Mouse (Mus musculus) ES-Bruce4 (cell line): ENCODE data around the gene Galnt6. TPM values are rescaled to one million over a fixed set of nuclear protein-coding genes. Genes with fewer than 3 reads are reported as not detected.

Source experiments
- H3K27ac ChIP-seq: 2 replicates; pipeline ENCODE4 v1.5.1; 2012; ENCODE audit warnings: low read length, inconsistent platforms; ENCODE audit not compliant: insufficient read depth
- H3K27me3 ChIP-seq: 2 replicates; pipeline ENCODE4 v1.6.1; 2012; ENCODE audit warnings: mild to moderate bottlenecking, low read length, inconsistent platforms; ENCODE audit not compliant: control insufficient read depth, poor library complexity, insufficient read depth, severe bottlenecking
- H3K36me3 ChIP-seq: 2 replicates; pipeline ENCODE4 v1.6.1; 2012; ENCODE audit warnings: inconsistent platforms, mild to moderate bottlenecking, low read length, moderate library complexity; ENCODE audit not compliant: control insufficient read depth, poor library complexity, insufficient read depth, severe bottlenecking
- H3K4me1 ChIP-seq: one replicate; pipeline ENCODE4 v1.8.1; 2011; ENCODE audit warnings: low read length; ENCODE audit not compliant: control insufficient read depth, insufficient read depth
- H3K4me3 ChIP-seq: 2 replicates; pipeline ENCODE4 v1.5.1; 2011; ENCODE audit warnings: low read depth, mild to moderate bottlenecking, low read length
- H3K9ac ChIP-seq: 2 replicates; pipeline ENCODE4 v1.6.1; 2012; ENCODE audit warnings: low read depth, mild to moderate bottlenecking, inconsistent platforms; ENCODE audit not compliant: poor library complexity, severe bottlenecking
- H3K9me3 ChIP-seq: replicated peaks from 2 replicates; pipeline ENCODE4 v1.6.1; 2012; ENCODE audit warnings: mild to moderate bottlenecking, low read length, inconsistent platforms; ENCODE audit not compliant: control insufficient read depth, poor library complexity, insufficient read depth, severe bottlenecking
- CTCF ChIP-seq: IDR thresholded peaks from one replicate; pipeline ENCODE4 v1.8.1; 2011; ENCODE audit warnings: low read depth, low read length
- EP300 ChIP-seq: IDR thresholded peaks from 2 replicates; pipeline ENCODE4 v1.6.1; 2011; ENCODE audit warnings: low read depth, low read length; ENCODE audit not compliant: insufficient read depth
- POLR2A ChIP-seq: IDR thresholded peaks from one replicate; pipeline ENCODE4 v1.8.1; 2011; ENCODE audit warnings: low read length; ENCODE audit not compliant: insufficient read depth
- polyA plus RNA-seq: library from polyadenylated mRNA; stranded (reverse); fragments of >200 nt; gene quantifications from 2 replicates; pipeline ENCODE4 v1.2.4, GENCODE M21; 2011; ENCODE audit warnings: low read depth; ENCODE audit not compliant: missing spikeins, insufficient read depth, insufficient read length

The Galnt6 gene
- polyA plus RNA-seq, 1 experiment: 28.1 TPM

DNA sequence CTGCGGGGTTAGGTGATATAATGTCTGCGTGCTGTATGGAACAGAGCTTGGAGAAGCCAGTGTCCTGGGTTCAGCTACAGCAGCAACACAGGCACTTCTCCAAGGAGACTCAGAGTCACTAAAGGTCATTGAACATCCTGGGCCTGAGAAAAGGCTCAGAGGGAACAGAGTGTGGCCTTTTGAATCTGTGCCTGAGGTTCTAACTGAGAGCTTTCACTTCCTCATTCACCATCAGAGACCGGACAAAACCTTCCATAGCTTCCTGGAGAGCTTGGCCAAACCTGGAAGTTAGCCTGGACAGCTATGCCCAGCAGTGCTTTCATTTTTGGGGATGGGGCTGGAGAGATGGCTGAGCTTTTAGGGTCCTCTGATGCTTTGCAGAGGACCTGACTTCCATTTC, 8.5 kb upstream of the Galnt6 start:
- TF ChIP-seq EP300: no peak
- TF ChIP-seq CTCF: no peak
- no peak for TF ChIP-seq POLR2A

DNA sequence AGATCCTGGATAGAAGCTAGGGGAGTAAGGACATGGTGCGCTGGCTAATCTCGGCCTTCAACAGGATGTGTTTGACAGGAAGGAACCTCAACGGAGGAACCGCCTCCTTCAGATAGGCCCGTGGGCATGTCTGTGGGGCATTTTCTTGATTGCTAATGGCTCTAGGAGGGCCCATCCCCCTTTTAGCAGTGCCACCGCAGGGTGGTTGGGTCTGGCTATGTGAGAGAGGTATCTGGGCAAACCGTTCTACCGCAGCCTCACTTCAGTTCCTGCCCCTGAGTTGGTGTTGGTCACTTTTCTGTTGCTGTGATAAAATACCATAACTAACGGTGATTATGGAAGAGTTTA, 6.8 kb upstream of the Galnt6 start:
- H3K27me3 ChIP-seq: no peaks in the 10 kb centered on the region
- no peak overlapping the region for H3K9ac ChIP-seq
- H3K4me3 ChIP-seq: peak overlapping the region; percentile 9; the same call in 1 of the 2 replicates
- H3K36me3 ChIP-seq: no peaks in the 10 kb centered on the region
- no peaks in the 10 kb centered on the region for H3K4me1 ChIP-seq
- H3K27ac ChIP-seq: no peak overlapping the region
- no peaks in the 10 kb centered on the region for H3K9me3 ChIP-seq
- TF ChIP-seq EP300 (no peak), POLR2A (no peak), CTCF (no peak)

More for the DNA sequence above, 8.5 kb upstream of the Galnt6 start:
- Histone ChIP-seq H3K27me3 (no peaks in the 10 kb centered on the region), H3K4me3 (no peak overlapping the region), H3K9me3 (no peaks in the 10 kb centered on the region), H3K27ac (no peak overlapping the region), H3K36me3 (no peaks in the 10 kb centered on the region), H3K4me1 (no peaks in the 10 kb centered on the region), H3K9ac (no peak overlapping the region)

DNA sequence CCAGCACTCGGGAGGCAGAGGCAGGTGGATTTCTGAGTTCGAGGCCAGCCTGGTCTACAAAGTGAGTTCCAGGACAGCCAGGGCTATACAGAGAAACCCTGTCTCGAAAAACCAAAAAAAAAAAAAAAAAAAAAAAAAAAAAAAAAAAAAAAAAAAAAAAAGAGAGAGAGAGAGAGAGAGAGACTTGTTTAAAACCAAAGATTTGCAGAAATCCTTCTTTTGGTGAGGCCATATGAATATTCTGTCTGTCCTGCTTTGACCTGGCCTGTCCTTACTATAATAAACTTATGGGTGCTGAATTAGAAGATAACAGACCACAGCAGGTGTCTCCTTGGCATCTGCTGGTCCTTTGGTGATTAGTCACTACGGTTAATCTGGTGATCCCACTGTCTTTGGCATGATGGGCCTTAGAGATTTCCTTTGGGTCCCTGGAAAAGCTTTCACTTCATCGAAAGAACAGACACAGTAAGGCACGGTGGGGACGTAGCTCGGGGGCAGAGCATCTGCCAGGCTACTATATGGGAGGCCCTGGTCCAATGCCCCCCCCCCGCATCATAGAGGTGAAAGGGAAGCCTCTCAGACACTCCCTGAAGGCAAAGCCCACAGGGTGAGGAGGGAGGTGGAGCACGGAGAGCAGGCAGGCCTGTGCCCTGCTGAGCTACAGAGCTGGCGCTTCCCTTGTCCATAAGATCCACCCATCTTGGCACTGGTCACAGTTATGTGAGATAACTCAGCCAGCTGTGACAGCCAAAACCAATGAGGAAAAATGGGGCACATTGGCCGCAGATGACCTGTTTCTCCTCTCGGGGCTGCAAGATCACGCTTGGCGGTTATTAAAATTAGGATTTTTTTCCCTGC, 6.1 kb upstream of the Galnt6 start:
- Histone ChIP-seq H3K27ac (no peak overlapping the region), H3K9me3 (no peaks in the 10 kb centered on the region), H3K4me3 (peak overlapping the region; percentile 9; the same call in 1 of the 2 replicates), H3K27me3 (0 out of 2 replicates have a peak, but pooled peaks cover 1% of the 10 kb centered on the region), H3K4me1 (no peaks in the 10 kb centered on the region), H3K36me3 (no peaks in the 10 kb centered on the region), H3K9ac (no peak overlapping the region)
- TF ChIP-seq EP300: no peak
- TF ChIP-seq POLR2A: no peak
- no peak for TF ChIP-seq CTCF

DNA sequence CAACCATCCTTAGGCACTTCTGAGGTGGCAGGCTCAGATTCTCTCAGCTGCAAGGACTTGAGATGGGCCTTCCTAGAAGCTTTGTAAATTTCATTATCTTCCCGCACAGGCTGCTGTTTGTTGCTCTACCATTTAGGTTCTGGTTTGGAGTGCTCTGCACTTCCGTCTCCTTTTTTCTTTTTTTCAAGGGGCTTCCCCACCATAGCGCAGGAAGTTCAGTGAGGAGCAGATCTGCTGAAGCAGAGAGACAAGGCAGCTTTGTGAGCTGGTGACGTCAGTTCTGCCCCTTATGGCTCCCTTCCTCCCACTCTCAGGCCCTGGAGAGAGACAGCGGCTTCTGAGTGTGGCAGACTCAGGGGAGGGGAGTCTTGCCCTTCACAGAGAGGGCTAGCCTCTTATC, 3.4 kb upstream of the Galnt6 start:
- H3K4me1 ChIP-seq: no peaks in the 10 kb centered on the region
- no peaks in the 10 kb centered on the region for H3K36me3 ChIP-seq
- no peak overlapping the region for H3K27ac ChIP-seq
- no peak overlapping the region for H3K9ac ChIP-seq
- TF ChIP-seq CTCF: no peak
- TF ChIP-seq POLR2A: no peak
- no peak for TF ChIP-seq EP300
- H3K4me3 ChIP-seq: no peak overlapping the region
- H3K9me3 ChIP-seq: no peaks in the 10 kb centered on the region
- peaks cover 6% of the 10 kb centered on the region; the same call in 1 of the 2 replicates for H3K27me3 ChIP-seq

DNA sequence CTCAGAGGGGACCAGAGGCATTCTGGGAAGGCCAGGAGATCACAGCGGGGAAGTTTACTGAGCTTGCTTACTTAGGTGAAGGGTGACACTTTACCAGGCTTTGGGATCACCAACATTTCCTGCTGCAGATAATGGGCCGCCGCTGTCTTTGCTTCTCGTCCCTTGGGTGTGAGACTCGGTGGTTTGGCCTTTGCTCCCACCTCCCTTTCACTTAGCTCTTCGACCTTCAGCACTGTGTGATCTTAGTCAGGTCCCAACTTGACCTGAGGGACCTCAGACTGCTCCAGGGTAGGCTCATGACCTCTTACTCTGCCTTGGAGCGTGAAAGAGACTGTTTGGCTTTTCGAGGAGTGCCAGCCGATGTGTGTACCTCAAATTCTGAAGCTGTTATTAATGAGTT, 1.9 kb upstream of the Galnt6 start:
- Histone ChIP-seq H3K9me3 (no peaks in the 10 kb centered on the region), H3K4me3 (no peak overlapping the region), H3K4me1 (no peaks in the 10 kb centered on the region), H3K27me3 (peaks cover 6% of the 10 kb centered on the region; the same call in 1 of the 2 replicates), H3K27ac (no peak overlapping the region), H3K9ac (no peak overlapping the region), H3K36me3 (no peaks in the 10 kb centered on the region)
- TF ChIP-seq POLR2A (no peak), CTCF (no peak), EP300 (no peak)

DNA sequence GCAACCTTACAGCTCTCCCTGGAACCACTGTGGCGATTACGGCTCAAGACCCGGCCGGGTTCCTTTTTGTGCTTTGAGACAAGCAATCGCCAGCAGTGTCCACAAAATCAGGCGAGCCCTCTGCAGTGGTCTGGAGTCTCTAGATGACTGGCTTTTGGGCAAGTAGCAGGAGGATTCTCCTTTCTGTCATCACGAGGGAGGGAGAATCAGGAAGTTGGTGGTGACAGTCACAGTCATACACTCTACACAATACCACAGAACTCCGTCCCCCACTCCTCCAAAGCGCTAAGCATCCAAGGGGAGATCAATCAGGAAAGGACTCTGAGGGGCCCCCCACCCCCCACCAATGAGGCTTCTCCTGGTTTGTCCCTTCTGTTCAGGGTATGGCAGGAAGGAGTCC, 590 bp downstream of the Galnt6 start:
- H3K9me3 ChIP-seq: no peaks in the 10 kb centered on the region
- TF ChIP-seq EP300: no peak
- TF ChIP-seq CTCF: no peak
- no peak for TF ChIP-seq POLR2A
- no peak overlapping the region for H3K9ac ChIP-seq
- peaks cover 6% of the 10 kb centered on the region; the same call in 1 of the 2 replicates for H3K27me3 ChIP-seq
- peak overlapping the region; percentile 51; the same call in 1 of the 2 replicates for H3K4me3 ChIP-seq
- H3K4me1 ChIP-seq: no peaks in the 10 kb centered on the region
- H3K36me3 ChIP-seq: no peaks in the 10 kb centered on the region
- H3K27ac ChIP-seq: no peak overlapping the region
